Mouse (Mus musculus) gastrocnemius, adult 18-20 months (tissue): ENCODE results near the gene Tnrc6a. TPM values are rescaled to one million over a fixed set of nuclear protein-coding genes. Genes with fewer than 3 reads are reported as not detected.

Experiments
- DNase-seq: peaks from one replicate; pipeline ENCODE4 v3.0.0; 2021; ENCODE audit warnings: low spot score
- total RNA-seq, 2 experiments: library from RNA; stranded (reverse); gene quantifications; 2 replicates each; pipeline ENCODE4 v1.2.3; 2021

The Tnrc6a gene
- total RNA-seq, 2 experiments from 2014 or later, result 20.7 to 22.3 TPM

GRCm38 (mm10) chr7:123224076-123224475 is 100.4 kb downstream of the Tnrc6a start:
- no peak for DNase-seq

- no peak for DNase-seq
Measured at GRCm38 (mm10) chr7:123225159-123225558, 101.5 kb downstream of the Tnrc6a start.

- DNase-seq, result no peak
Measured at GRCm38 (mm10) chr7:123235449-123235848, 111.8 kb downstream of the Tnrc6a start.

- no peak for DNase-seq
Measured at GRCm38 (mm10) chr7:123238621-123239020, 114.9 kb downstream of the Tnrc6a start.

- DNase-seq, result no peak
Measured at GRCm38 (mm10) chr7:123240064-123240463, 116.4 kb downstream of the Tnrc6a start.

GRCm38 (mm10) chr7:123242241-123242640 is 118.6 kb downstream of the Tnrc6a start:
- no peak for DNase-seq

GRCm38 (mm10) chr7:123244833-123245232 is 121.1 kb downstream of the Tnrc6a start:
- DNase-seq, result no peak

Other genes starting within 250 kb of the Tnrc6a start
- 10 to 100 TPM; 23.4 to 24.5 TPM for gene Rbbp6, start 158.2 kb upstream of the Tnrc6a start, total RNA-seq
- not detected for gene Slc5a11, start 90.9 kb downstream of the Tnrc6a start, total RNA-seq
- 10 to 100 TPM; 26.2 to 29.5 TPM for gene Lcmt1, start 245.9 kb downstream of the Tnrc6a start, total RNA-seq
- gene Arhgap17, start 246.0 kb downstream of the Tnrc6a start, total RNA-seq, result 10 to 100 TPM; 15.1 to 15.3 TPM